Mouse (Mus musculus) C3H10T1/2 (cell line): ENCODE results near the gene Gm2016. TPM values are rescaled to one million over a fixed set of nuclear protein-coding genes. Genes with fewer than 3 reads are reported as not detected.

Experiments
- polyA plus RNA-seq, 2 experiments: library from polyadenylated mRNA; unstranded; fragments of >200 nt; fragmentation: generic; extraction: Trizol; gene quantifications; one replicate each; pipeline ENCODE4 v1.2.1; 2012; ENCODE audit warnings: missing spikeins in 2 of 2

Gene Gm2016
- polyA plus RNA-seq: not detected

GRCm38 (mm10) chr12:87873772-87874171 lies at the start of gene Gm2016:
TSS of gene Gm2016 (plus strand) at chr12:87874072.

GRCm38 (mm10) chr12:87842239-87842638 lies 31.6 kb upstream of the Gm2016 start, which contains the start of gene Gm2001:
TSS of gene Gm2001 (minus strand) at chr12:87842339.

GRCm38 (mm10) chr12:87895070-87895469 lies 21.2 kb downstream of the Gm2016 start, which contains the start of gene Gm2022:
TSS of gene Gm2022 (plus strand) at chr12:87895370.

DNA sequence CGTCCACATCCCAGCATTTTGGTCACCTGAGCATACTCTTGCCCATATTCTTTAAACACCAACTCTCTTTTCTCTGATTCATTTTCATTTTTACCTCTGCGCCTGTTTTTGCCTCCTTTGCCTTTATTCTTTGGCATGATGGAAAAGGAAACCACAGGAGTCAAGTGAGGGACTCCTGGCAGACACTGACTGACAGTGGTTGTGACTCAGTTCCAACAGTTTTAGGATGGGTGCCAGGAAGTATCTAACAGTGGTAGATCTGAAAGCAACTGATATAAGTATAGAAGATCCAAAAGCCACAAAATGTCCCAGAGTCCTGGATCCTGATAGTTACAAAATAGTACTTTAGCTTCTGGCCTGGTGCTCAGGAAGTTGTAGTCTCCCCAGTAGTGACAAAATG lies 45.8 kb downstream of the Gm2016 start, which contains the start of gene Gm2035:
Gene Gm2035 (minus strand): TSS at position 137 of the 400 bp plus-strand sequence.

Other genes starting within 250 kb of the Gm2016 start
- gene Gm16381, start 229.5 kb upstream of the Gm2016 start, polyA plus RNA-seq: not detected
- gene Gm21319, start 98.3 kb upstream of the Gm2016 start, polyA plus RNA-seq: not detected
- gene Gm21936, start 78.6 kb upstream of the Gm2016 start, polyA plus RNA-seq: not detected
- gene BB287469, start 57.5 kb upstream of the Gm2016 start, polyA plus RNA-seq: not detected
- gene Gm2001, start 31.7 kb upstream of the Gm2016 start, polyA plus RNA-seq: not detected
- gene Gm2022, start 21.3 kb downstream of the Gm2016 start, polyA plus RNA-seq: not detected
- not detected for gene Gm2035, start 45.8 kb downstream of the Gm2016 start, polyA plus RNA-seq
- under 1 TPM in 1 of 2 experiments, not detected in 1; 0.04 TPM for gene Gm2042, start 80.0 kb downstream of the Gm2016 start, polyA plus RNA-seq
- not detected for gene Gm2075, start 137.8 kb downstream of the Gm2016 start, polyA plus RNA-seq
- not detected for gene Gm6803, start 144.7 kb downstream of the Gm2016 start, polyA plus RNA-seq
- gene Gm2056, start 152.9 kb downstream of the Gm2016 start, polyA plus RNA-seq: not detected
- gene Gm16368, start 209.6 kb downstream of the Gm2016 start, polyA plus RNA-seq: not detected